Mouse (Mus musculus) lung, embryonic 15.5 days (tissue): Measurements from ENCODE around the gene Gm11084. TPM values are rescaled to one million over a fixed set of nuclear protein-coding genes. Genes with fewer than 3 reads are reported as not detected.
A peak's percentile ranks its signal among the peaks of the same experiment; 100 is the strongest.
"Not testable (repeated sequence)": the region's sequence is repeated elsewhere in the genome, so short reads cannot be mapped to it uniquely, and the experiment has no call there.

Experiments used
- ATAC-seq: fragments of 200-750 bp; cut with Nextera tagmentation; 2 replicates; pipeline ENCODE4 v1.8.0; 2017; ENCODE audit warnings: moderate number of reproducible peaks, borderline replicate concordance; ENCODE audit not compliant: low FRiP score, low TSS enrichment; ENCODE audit errors: extremely low read depth
- H3K27ac ChIP-seq: fragments of 300-500 bp; sonication (generic); 2 replicates; pipeline ENCODE4 v1.5.1; 2015; ENCODE audit warnings: moderate library complexity, mild to moderate bottlenecking, inconsistent platforms
- H3K27me3 ChIP-seq: fragments of 300-500 bp; sonication (generic); 2 replicates; pipeline ENCODE4 v1.6.1; 2015; ENCODE audit warnings: inconsistent platforms
- H3K36me3 ChIP-seq: fragments of 300-500 bp; sonication (generic); 2 replicates; pipeline ENCODE4 v1.6.1; 2015; ENCODE audit warnings: inconsistent platforms
- H3K4me1 ChIP-seq: fragments of 300-500 bp; sonication (generic); 2 replicates; pipeline ENCODE4 v1.6.1; 2015; ENCODE audit warnings: inconsistent platforms
- H3K4me2 ChIP-seq: fragments of 300-500 bp; sonication (generic); 2 replicates; pipeline ENCODE4 v1.6.1; 2015; ENCODE audit warnings: inconsistent platforms, mild to moderate bottlenecking, moderate library complexity
- H3K4me3 ChIP-seq: fragments of 300-500 bp; sonication (generic); 2 replicates; pipeline ENCODE4 v1.5.1; 2015; ENCODE audit warnings: mild to moderate bottlenecking, inconsistent platforms
- H3K9ac ChIP-seq: fragments of 300-500 bp; sonication (generic); 2 replicates; pipeline ENCODE4 v1.6.1; 2015; ENCODE audit warnings: inconsistent platforms
- H3K9me3 ChIP-seq: fragments of 300-500 bp; sonication (generic); 2 replicates; pipeline ENCODE4 v1.6.1; 2016; ENCODE audit warnings: inconsistent platforms
- WGBS: fragments of 180-500 bp; shearing (Covaris S2); methylation state at CpG from one replicate; pipeline ENCODE4 v1.1.7; 2015; 5-methylcytosine and 5-hydroxymethylcytosine counted together
- polyA plus RNA-seq: library from polyadenylated mRNA; unstranded; fragments of >200 nt; fragmentation: Nextera tagmentation; extraction: Ambion mirVana; gene quantifications from 2 replicates; pipeline ENCODE4 v1.2.1, GENCODE M21; 2015

The Gm11084 gene
- polyA plus RNA-seq, 1 experiment from 2014 or later = not detected

DNA sequence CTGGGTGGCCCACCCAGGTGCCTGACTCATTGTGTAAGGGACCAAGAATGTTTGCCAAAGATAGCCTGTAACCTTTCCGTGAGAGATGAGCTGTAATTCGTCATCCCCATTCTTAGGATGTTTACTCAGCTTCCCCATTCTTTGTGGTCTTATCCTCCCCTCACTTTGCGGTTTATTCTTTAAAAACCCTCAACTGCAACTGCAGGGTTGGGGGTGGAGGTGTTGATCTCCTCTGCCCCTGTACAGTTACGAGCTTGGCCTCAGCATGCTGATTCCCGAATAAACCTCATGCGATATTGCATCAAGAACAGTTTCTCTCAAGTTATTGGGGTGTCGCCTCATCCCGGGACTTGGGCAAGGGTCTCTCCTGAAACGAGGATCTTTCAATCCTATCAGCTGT, 2.4 kb upstream of the Gm11084 start:
- not testable (repeated sequence) for ATAC-seq, H3K4me2 ChIP-seq, H3K27me3 ChIP-seq, H3K4me3 ChIP-seq, H3K27ac ChIP-seq, H3K9ac ChIP-seq, H3K36me3 ChIP-seq, H3K9me3 ChIP-seq, H3K4me1 ChIP-seq
- WGBS = 84% methylated on average over 9 of the region's 9 CpGs

GRCm38 (mm10) chr2:72985516-72985915, 1.0 kb downstream of the Gm11084 start:
- no peak overlapping the region for H3K9ac ChIP-seq
- no peak overlapping the region for H3K27ac ChIP-seq
- H3K36me3 ChIP-seq = 0 out of 2 replicates have a peak, but pooled peaks cover 2% of the 10 kb centered on the region
- no peak for ATAC-seq
- 78% methylated on average over 1 of the region's 1 CpGs for WGBS
- no peaks in the 10 kb centered on the region for H3K27me3 ChIP-seq
- H3K4me3 ChIP-seq = no peak overlapping the region
- peaks cover 8% of the 10 kb centered on the region for H3K4me1 ChIP-seq
- no peaks in the 10 kb centered on the region; the same call in 1 of the 2 replicates for H3K9me3 ChIP-seq
- no peak overlapping the region for H3K4me2 ChIP-seq

GRCm38 (mm10) chr2:72984806-72985205, 1.7 kb downstream of the Gm11084 start:
- Histone ChIP-seq H3K36me3 (0 out of 2 replicates have a peak, but pooled peaks cover 2% of the 10 kb centered on the region), H3K4me3 (no peak overlapping the region), H3K27ac (no peak overlapping the region), H3K27me3 (no peaks in the 10 kb centered on the region), H3K9me3 (no peaks in the 10 kb centered on the region; the same call in 1 of the 2 replicates), H3K4me2 (no peak overlapping the region), H3K9ac (no peak overlapping the region), H3K4me1 (peaks cover 8% of the 10 kb centered on the region)
- 62% methylated on average over 4 of the region's 4 CpGs for WGBS
- no peak for ATAC-seq

GRCm38 (mm10) chr2:72983211-72983610, 3.3 kb downstream of the Gm11084 start:
- Histone ChIP-seq H3K4me1 (peaks cover 8% of the 10 kb centered on the region), H3K27me3 (no peaks in the 10 kb centered on the region), H3K27ac (no peak overlapping the region), H3K4me3 (no peak overlapping the region), H3K36me3 (0 out of 2 replicates have a peak, but pooled peaks cover 2% of the 10 kb centered on the region), H3K9me3 (no peaks in the 10 kb centered on the region), H3K4me2 (no peak overlapping the region), H3K9ac (no peak overlapping the region)
- ATAC-seq = no peak
- 83% methylated on average over 3 of the region's 3 CpGs for whole genome bisulfite sequencing

DNA sequence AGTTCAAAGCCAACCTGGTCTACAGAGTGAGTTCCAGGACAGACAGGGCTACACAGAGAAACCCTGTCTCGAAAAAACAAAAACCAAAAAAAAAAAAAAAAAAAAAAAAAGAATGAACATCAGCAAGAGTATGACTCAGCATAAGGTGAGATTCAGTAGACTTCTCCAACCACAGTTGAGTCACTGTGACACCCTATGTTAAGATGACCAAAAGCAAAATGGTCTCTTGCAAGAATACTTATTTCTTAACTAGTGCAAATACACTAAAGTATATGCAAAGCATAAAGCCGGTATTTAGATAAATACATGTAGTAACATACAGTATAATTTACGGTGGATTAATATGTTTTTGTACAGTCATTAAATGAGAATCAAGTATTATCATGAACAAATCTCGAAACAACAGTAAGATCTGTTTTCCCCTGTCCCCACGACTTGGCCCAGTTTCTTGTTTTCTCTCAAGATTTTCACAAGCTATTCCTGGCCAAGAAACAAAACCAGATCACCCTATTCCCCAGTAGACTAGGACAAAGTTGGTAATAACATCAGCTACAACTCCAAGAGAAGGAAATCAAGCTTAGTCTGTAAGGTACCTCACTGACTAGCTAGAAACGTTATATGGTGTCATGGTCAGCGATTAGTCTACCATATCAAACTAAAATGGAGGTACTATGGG, 4.3 kb downstream of the Gm11084 start:
- Histone ChIP-seq H3K4me1 (peaks cover 9% of the 10 kb centered on the region), H3K27ac (no peak overlapping the region), H3K4me3 (no peak overlapping the region), H3K9ac (no peak overlapping the region), H3K4me2 (no peak overlapping the region), H3K9me3 (no peaks in the 10 kb centered on the region), H3K36me3 (0 out of 2 replicates have a peak, but pooled peaks cover 2% of the 10 kb centered on the region), H3K27me3 (no peaks in the 10 kb centered on the region)
- 85% methylated on average over 7 of the region's 7 CpGs for WGBS
- ATAC-seq = no peak

DNA sequence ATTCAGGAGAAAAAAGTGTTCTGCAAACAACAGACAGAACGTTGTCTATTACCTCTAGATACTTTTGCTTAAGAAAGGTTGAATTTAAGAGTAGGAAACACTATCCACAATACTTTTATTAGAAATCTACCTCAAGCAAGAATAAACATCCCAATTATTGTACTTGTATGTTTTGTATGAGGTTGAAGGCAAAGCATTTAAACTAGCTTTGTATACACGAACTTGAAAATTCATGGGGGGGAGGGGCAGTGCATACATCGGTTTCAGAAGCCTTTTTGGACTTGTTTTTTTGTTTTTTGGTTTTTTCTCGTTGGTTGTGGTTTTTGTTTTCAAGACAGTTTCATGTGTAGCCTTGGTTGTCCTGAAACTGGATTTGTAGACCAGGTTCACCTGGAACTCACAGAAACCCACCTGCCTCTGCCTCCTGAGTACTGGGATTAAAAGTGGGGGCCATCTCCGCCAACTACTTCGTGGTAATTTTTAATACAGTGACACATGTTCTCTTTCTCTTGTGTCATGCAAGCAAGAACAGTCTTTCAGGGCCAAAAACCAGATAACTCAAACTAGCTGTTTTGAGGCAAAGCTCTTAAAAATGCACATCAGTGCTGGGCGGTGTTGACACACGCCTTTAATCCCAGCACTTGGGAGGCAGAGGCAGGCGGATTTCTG, 4.9 kb downstream of the Gm11084 start:
- H3K9me3 ChIP-seq = no peaks in the 10 kb centered on the region
- H3K9ac ChIP-seq = peak overlapping the region; percentile 99; the same call in 1 of the 2 replicates
- H3K4me3 ChIP-seq = 0 out of 2 replicates have a peak overlapping the region, but pooled peaks have one; percentile 84
- H3K27ac ChIP-seq = peak overlapping the region; percentile 100; the same call in 1 of the 2 replicates
- H3K4me1 ChIP-seq = peaks cover 14% of the 10 kb centered on the region
- H3K27me3 ChIP-seq = no peaks in the 10 kb centered on the region
- no peak for ATAC-seq
- H3K36me3 ChIP-seq = 0 out of 2 replicates have a peak, but pooled peaks cover 2% of the 10 kb centered on the region
- H3K4me2 ChIP-seq = peak overlapping the region; percentile 72
- 72% methylated on average over 9 of the region's 9 CpGs for WGBS

GRCm38 (mm10) chr2:72981075-72981420, 5.5 kb downstream of the Gm11084 start:
- ATAC-seq = no peak
- peak overlapping the region; percentile 72 for H3K4me2 ChIP-seq
- H3K27me3 ChIP-seq = no peaks in the 10 kb centered on the region
- peak overlapping the region; percentile 100 for H3K27ac ChIP-seq
- H3K36me3 ChIP-seq = 0 out of 2 replicates have a peak, but pooled peaks cover 2% of the 10 kb centered on the region
- peaks cover 17% of the 10 kb centered on the region for H3K4me1 ChIP-seq
- 6% methylated on average over 3 of the region's 3 CpGs for WGBS
- H3K4me3 ChIP-seq = peak overlapping the region; percentile 84
- no peaks in the 10 kb centered on the region for H3K9me3 ChIP-seq
- H3K9ac ChIP-seq = peak overlapping the region; percentile 99

DNA sequence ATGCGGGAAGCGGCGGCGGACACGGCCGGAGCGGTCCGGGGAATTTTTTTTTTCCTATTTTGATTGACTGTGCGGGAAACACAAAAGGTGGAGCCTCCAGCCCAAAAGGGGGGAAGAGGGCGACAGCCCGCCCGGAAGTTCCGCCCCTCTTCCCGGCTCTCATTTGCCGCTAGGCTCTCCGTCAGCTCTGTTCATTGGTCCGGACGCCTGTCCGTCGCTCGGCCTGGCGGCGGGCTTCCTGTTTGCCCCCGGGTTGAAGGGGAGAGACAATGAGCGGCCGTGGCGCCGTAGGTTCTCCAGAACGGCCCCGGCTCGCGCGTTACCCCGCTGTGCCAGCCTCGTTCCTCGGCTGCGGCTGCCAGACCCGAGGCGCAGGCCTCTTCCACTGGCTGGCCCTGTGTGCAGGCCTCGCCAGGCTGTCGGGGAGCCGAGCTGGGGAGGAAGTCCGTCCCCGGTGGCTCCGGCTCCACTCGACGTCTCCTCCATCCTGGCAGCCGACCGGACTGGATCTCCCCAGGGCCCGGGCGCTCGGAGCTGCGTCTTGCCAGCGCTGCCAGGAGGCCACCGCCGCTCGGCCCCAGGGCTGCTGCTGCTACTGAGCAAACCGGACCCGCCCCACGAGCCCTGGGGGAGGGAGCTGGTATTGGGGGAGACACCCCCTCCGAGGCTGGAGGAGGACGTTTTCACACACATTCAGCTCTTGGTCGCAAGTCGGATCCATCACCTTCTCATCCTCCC, 6.0 kb downstream of the Gm11084 start, which contains the start of gene Sp3:
Sp3 (minus strand) TSS at position 110 of the 738 bp plus-strand sequence.
- Histone ChIP-seq H3K27ac (peak within 1 kb of the TSS; percentile 100), H3K4me3 (peak within 1 kb of the TSS; percentile 84), H3K9ac (peak within 1 kb of the TSS; percentile 99), H3K9me3 (no peaks in the 10 kb centered on the region), H3K4me2 (peak within 1 kb of the TSS; percentile 72), H3K4me1 (peaks cover 23% of the 10 kb centered on the region), H3K27me3 (no peaks in the 10 kb centered on the region), H3K36me3 (0 out of 2 replicates have a peak, but pooled peaks cover 2% of the 10 kb centered on the region)
- peak; percentile 87 for ATAC-seq
- WGBS = under 1% methylated on average over 62 of the region's 64 CpGs

GRCm38 (mm10) chr2:72979659-72980071, 6.9 kb downstream of the Gm11084 start:
- H3K36me3 ChIP-seq = 0 out of 2 replicates have a peak, but pooled peaks cover 2% of the 10 kb centered on the region
- peak overlapping the region; percentile 84 for H3K4me3 ChIP-seq
- H3K4me2 ChIP-seq = peak overlapping the region; percentile 59
- peak overlapping the region; percentile 99 for H3K9ac ChIP-seq
- peak overlapping the region; percentile 100 for H3K27ac ChIP-seq
- H3K27me3 ChIP-seq = no peaks in the 10 kb centered on the region
- no peaks in the 10 kb centered on the region for H3K9me3 ChIP-seq
- 3% methylated on average over 16 of the region's 54 CpGs for WGBS
- ATAC-seq = peak; percentile 85
- peaks cover 25% of the 10 kb centered on the region for H3K4me1 ChIP-seq

DNA sequence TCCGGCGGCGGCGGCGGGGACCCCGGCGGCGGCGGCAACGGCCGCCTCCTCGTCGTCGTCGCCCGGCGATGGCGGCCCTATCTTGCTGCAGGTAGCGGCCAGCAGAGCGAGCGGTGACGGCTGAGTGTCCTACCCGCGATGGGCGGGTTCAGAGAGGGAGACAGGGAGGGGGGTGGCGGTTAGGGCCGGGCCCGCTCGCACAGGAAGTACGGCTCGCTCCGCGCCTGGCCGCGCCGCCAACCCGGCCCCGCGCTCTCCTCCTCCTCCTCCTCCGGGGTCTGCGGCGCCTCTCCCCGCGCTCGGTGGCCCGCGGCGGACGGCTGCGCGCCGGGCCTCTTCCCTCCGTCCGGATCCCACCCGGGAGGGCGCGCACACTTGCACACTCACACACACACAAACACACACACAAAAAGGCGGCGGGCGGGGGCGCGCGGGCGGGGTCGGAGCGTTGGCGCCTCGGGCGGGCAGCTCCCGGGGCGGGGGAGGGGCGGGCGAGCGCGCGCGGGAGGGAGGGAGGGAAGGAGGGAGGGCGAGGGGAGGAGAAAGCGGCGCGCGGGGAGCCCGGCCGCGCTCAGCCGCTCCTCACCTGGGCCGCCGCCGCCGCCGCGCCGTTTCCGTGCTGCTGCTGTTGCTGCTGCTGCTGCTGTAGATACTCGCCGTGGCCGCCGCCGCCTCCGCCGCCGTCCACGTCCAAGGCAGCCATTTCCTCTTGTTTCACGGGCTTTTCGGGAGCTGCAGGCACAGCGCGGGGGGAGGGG, 7.4 kb downstream of the Gm11084 start:
- H3K4me2 ChIP-seq = peak overlapping the region; percentile 59
- peak overlapping the region; percentile 84 for H3K4me3 ChIP-seq
- peak overlapping the region; percentile 100 for H3K27ac ChIP-seq
- H3K27me3 ChIP-seq = no peaks in the 10 kb centered on the region
- no peaks in the 10 kb centered on the region for H3K9me3 ChIP-seq
- peak overlapping the region; percentile 99 for H3K9ac ChIP-seq
- peak; percentile 81 for ATAC-seq
- WGBS = under 1% methylated on average over 49 of the region's 107 CpGs
- H3K36me3 ChIP-seq = 0 out of 2 replicates have a peak, but pooled peaks cover 2% of the 10 kb centered on the region
- peaks cover 25% of the 10 kb centered on the region for H3K4me1 ChIP-seq

DNA sequence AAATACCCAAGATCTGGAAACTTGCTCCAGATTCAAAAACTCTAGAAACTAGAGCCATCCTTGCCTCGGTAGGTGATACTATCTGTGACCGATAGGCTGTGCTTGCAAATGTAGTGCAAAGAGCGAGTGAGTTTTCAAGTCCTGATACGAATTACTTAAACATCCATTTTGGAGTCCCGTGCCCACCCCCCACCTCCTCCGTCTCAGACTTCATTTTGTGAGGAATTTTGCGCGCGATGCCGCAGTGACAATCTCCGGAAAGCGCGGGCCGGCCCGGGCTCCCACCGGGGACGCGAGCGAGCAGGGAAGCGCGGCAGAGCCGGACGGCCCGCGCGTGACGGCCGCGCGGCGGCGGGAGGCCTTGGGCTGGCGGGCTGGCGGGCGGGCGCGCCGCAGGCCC, 8.0 kb downstream of the Gm11084 start:
- ATAC-seq = peak; percentile 3; the same call in 1 of the 2 replicates
- under 1% methylated on average over 38 of the region's 38 CpGs for WGBS
- H3K27ac ChIP-seq = peak overlapping the region; percentile 100
- peak overlapping the region; percentile 84 for H3K4me3 ChIP-seq
- H3K9me3 ChIP-seq = no peaks in the 10 kb centered on the region
- H3K9ac ChIP-seq = peak overlapping the region; percentile 99
- peaks cover 30% of the 10 kb centered on the region for H3K4me1 ChIP-seq
- H3K4me2 ChIP-seq = peak overlapping the region; percentile 59
- H3K36me3 ChIP-seq = 0 out of 2 replicates have a peak, but pooled peaks cover 2% of the 10 kb centered on the region
- no peaks in the 10 kb centered on the region for H3K27me3 ChIP-seq
